Mouse (Mus musculus) intestine, embryonic 16.5 days (tissue): ENCODE measurements around the gene Prpf3. TPM values are rescaled to one million over a fixed set of nuclear protein-coding genes. Genes with fewer than 3 reads are reported as not detected.

Source experiments
- polyA plus RNA-seq: library from polyadenylated mRNA; unstranded; fragments of >200 nt; fragmentation: Nextera tagmentation; extraction: Ambion mirVana; gene quantifications from 2 replicates; pipeline ENCODE4 v1.2.1, GENCODE M21; 2015

Prpf3 gene
- polyA plus RNA-seq, 1 experiment from 2014 or later, result 42.0 TPM

Other genes starting within 250 kb of the Prpf3 start
- gene Ensa, start 230.9 kb downstream of the Prpf3 start, polyA plus RNA-seq, result 67.3 and 69.9 TPM in 2 replicates
- gene Mcl1, start 197.1 kb downstream of the Prpf3 start, polyA plus RNA-seq, result 14.7 and 17.0 TPM in 2 replicates
- gene Adamtsl4, start 168.0 kb downstream of the Prpf3 start, polyA plus RNA-seq, result 2.5 and 3.2 TPM in 2 replicates
- gene Ecm1, start 116.3 kb downstream of the Prpf3 start, polyA plus RNA-seq, result 15.3 and 17.8 TPM in 2 replicates
- gene Tars2, start 95.7 kb downstream of the Prpf3 start, polyA plus RNA-seq, result 56.3 and 58.9 TPM in 2 replicates
- 13.5 TPM in 2 replicates for gene Rprd2, start 37.0 kb downstream of the Prpf3 start, polyA plus RNA-seq
- 357 and 360 TPM in 2 replicates for gene Mrps21, start 15.6 kb upstream of the Prpf3 start, polyA plus RNA-seq
- 6.4 and 7.6 TPM in 2 replicates for gene Ciart, start 26.4 kb upstream of the Prpf3 start, polyA plus RNA-seq
- 18.4 and 19.8 TPM in 2 replicates for gene BC028528, start 36.1 kb upstream of the Prpf3 start, polyA plus RNA-seq
- 47.7 and 55.6 TPM in 2 replicates for gene Aph1a, start 38.1 kb upstream of the Prpf3 start, polyA plus RNA-seq
- 0.76 and 1.1 TPM in 2 replicates for gene Car14, start 48.8 kb upstream of the Prpf3 start, polyA plus RNA-seq
- 140 and 150 TPM in 2 replicates for gene Anp32e, start 73.4 kb upstream of the Prpf3 start, polyA plus RNA-seq
- gene Plekho1, start 140.1 kb upstream of the Prpf3 start, polyA plus RNA-seq, result 17.3 and 17.7 TPM in 2 replicates
- gene Vps45, start 202.6 kb upstream of the Prpf3 start, polyA plus RNA-seq, result 28.0 and 28.5 TPM in 2 replicates
- gene Otud7b, start 248.6 kb upstream of the Prpf3 start, polyA plus RNA-seq, result 14.7 and 15.5 TPM in 2 replicates